Mouse (Mus musculus): ENCODE results near the gene Fgf15. TPM values are rescaled to one million over a fixed set of nuclear protein-coding genes. Genes with fewer than 3 reads are reported as not detected.

The Fgf15 gene
- polyA plus RNA-seq, 1 experiment = not detected

DNA sequence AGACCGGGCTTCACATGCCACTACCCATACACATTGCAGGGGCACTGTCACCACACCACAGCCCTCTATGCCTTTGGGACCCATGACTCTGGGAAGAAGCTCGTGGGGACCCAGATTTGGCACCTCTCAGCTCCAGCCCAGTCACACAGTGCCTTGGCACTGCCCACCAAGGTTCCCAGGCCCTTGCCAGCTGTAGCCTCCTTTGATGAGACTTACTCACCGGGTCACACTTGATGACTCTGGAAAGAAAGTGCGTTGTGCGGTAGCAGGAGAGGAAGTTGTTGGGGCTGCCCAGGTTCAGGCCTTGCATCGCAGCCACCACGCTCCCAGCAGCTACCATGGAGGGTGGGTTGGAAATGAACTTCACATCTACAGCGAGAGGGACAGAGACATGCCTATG is 37.5 kb downstream of the Fgf15 start:
- TF ChIP-seq TAL1 (IDR thresholded peaks at IDR 0.05; ENCODE audit: low read length) (no peak), GATA1 (IDR thresholded peaks at IDR 0.05; ENCODE audit: low read length) (no peak)
- Histone ChIP-seq H3K4me1 (ENCODE audit: control insufficient read depth) (no peaks in the 10 kb centered on the region), H3K27me3 (ENCODE audit: control insufficient read depth) (peaks cover 21% of the 10 kb centered on the region), H3K9me3 (ENCODE audit: control insufficient read depth, low read length) (no peaks in the 10 kb centered on the region), H3K36me3 (ENCODE audit: control insufficient read depth) (peaks cover 18% of the 10 kb centered on the region), H3K4me3 (replicated peaks) (no peak overlapping the region)

DNA sequence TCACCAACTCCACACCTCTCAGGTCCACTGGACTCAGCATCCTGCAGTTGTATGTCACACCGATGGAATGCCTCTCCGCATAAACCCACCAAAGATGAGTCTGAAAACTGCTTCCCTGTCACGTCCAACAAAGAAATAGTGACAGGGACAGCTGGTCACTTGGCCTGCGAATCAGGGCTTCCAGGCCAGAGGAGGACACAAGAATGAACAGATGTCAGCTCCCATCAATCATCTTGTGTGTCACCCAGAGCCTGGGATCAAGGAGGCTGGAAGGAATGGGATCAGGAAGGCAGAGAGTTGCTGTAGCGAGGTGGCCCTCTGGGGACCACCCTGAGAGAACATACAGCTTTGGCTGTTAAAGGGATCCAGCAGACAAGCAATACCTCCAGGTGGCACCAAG is 38.6 kb downstream of the Fgf15 start:
- peaks cover 32% of the 10 kb centered on the region for H3K27me3 ChIP-seq (ENCODE audit: control insufficient read depth)
- H3K9me3 ChIP-seq (ENCODE audit: control insufficient read depth, low read length) = no peaks in the 10 kb centered on the region
- peaks cover 9% of the 10 kb centered on the region; the same call in 1 of the 2 replicates for H3K36me3 ChIP-seq (ENCODE audit: control insufficient read depth)
- TF ChIP-seq GATA1 (IDR thresholded peaks at IDR 0.05; ENCODE audit: low read length) = no peak
- no peak for TF ChIP-seq TAL1 (IDR thresholded peaks at IDR 0.05; ENCODE audit: low read length)
- no peaks in the 10 kb centered on the region for H3K4me1 ChIP-seq (ENCODE audit: control insufficient read depth)
- no peak overlapping the region for H3K4me3 ChIP-seq (replicated peaks)

DNA sequence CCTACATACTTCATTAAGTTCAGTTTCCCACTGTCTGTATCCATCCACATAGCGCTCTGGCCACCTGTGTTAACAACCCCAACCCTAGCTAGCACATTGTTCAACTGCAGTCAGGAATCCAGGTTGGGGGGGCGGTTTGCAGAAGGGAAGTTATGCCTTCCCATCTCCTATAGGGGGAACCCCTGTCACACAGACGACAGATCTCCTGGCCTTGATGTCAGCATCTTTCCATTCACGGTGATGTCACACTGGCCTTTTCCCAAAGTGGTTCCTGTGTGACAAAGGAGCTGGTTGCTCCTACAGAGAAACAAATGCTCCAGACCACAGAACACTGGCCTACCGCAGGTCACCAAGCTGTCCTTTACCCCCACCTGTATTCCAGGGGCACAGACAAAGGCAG is 39.2 kb downstream of the Fgf15 start:
- no peaks in the 10 kb centered on the region for H3K9me3 ChIP-seq (ENCODE audit: control insufficient read depth, low read length)
- no peaks in the 10 kb centered on the region for H3K4me1 ChIP-seq (ENCODE audit: control insufficient read depth)
- no peak overlapping the region for H3K4me3 ChIP-seq (replicated peaks)
- no peak for TF ChIP-seq GATA1 (IDR thresholded peaks at IDR 0.05; ENCODE audit: low read length)
- no peak for TF ChIP-seq TAL1 (IDR thresholded peaks at IDR 0.05; ENCODE audit: low read length)
- peaks cover 39% of the 10 kb centered on the region for H3K27me3 ChIP-seq (ENCODE audit: control insufficient read depth)
- peaks cover 5% of the 10 kb centered on the region; the same call in 1 of the 2 replicates for H3K36me3 ChIP-seq (ENCODE audit: control insufficient read depth)

DNA sequence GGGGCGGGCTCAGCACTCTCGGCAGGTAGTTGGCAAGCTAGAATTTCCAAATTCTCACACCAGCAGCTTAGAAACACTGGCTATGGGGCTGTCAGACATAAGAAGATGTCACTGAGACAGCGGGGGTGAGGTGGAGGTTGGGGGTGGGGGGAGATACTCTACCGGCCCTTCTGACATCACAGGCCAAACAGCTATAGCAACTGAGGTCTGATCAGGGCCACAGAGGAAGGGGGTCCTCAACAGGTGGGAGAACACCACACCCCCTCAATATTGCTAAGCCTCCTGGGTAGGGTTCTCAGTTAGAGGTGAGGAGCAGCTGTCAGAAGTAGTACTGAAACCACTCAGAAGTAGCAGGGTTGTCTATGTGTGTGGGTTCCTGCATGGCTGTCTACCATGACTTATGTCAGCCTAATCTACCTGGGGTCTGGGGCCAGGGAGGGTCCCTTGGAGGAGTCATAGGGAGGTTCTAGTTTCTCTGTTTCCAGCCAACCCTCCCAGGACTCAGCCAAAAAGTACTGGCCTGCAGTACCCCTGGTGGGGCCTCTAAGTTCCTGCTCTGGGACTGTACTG is 40.1 kb downstream of the Fgf15 start:
- Histone ChIP-seq H3K36me3 (ENCODE audit: control insufficient read depth) (peaks cover 5% of the 10 kb centered on the region; the same call in 1 of the 2 replicates), H3K27me3 (ENCODE audit: control insufficient read depth) (peaks cover 47% of the 10 kb centered on the region), H3K4me1 (ENCODE audit: control insufficient read depth) (no peaks in the 10 kb centered on the region), H3K9me3 (ENCODE audit: control insufficient read depth, low read length) (no peaks in the 10 kb centered on the region; the same call in 1 of the 2 replicates), H3K4me3 (replicated peaks) (no peak overlapping the region)
- TF ChIP-seq TAL1 (IDR thresholded peaks at IDR 0.05; ENCODE audit: low read length) (no peak), GATA1 (IDR thresholded peaks at IDR 0.05; ENCODE audit: low read length) (no peak)

DNA sequence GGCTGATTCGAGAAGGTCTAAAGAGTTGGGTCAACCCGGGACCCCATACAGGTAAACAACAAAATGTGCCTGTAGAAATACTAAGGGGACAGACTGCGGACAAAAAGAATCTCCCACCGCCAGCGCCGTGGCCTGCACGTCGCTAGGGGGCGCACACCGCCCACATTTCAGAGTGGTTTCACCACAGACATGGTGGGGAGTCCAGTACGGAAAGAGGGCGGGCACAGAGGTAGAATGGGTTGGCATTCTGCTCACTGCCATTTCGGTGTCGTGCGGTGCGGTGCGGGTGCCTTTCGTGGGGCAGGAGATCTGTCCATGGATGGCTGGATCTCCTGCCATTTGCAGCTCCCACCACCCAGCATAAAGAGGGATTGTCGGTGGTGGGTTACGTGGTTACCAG is 41.2 kb downstream of the Fgf15 start:
- no peak for TF ChIP-seq GATA1 (IDR thresholded peaks at IDR 0.05; ENCODE audit: low read length)
- TF ChIP-seq TAL1 (IDR thresholded peaks at IDR 0.05; ENCODE audit: low read length) = no peak
- Histone ChIP-seq H3K4me3 (replicated peaks) (peak overlapping the region; percentile 46), H3K4me1 (ENCODE audit: control insufficient read depth) (no peaks in the 10 kb centered on the region)

DNA sequence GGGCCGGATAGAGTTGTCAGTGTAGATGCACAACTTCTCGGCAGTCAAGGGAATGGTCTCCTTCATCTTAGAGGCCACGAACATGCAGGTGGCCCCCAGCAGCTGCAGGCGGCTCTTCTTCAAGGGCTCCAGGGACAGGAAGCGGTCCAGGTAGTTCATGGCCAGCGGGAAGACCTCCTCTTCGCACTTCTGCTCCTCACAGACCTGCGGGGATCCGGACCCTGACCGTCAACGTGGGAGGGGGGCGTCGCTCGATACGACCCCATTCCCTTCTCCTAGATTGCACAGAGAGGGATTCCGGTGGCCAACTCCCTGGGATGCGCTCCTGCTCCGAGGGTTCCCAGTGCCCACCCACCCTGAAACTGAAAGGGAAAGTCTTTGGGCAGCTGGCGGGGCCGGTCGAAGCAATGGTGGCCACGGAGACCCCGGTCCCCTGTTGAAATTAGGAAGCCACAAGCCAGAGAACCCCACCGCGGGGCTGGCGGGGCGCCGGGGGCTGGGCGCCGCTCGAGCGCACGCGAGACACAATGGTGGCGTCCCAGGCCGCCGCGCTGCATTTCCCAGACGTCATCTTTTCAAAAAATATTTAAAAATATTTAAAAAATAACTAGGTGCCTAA is 41.7 kb downstream of the Fgf15 start:
- Histone ChIP-seq H3K4me1 (ENCODE audit: control insufficient read depth) (peaks cover 3% of the 10 kb centered on the region), H3K36me3 (ENCODE audit: control insufficient read depth) (peaks cover 3% of the 10 kb centered on the region; the same call in 1 of the 2 replicates), H3K9me3 (ENCODE audit: control insufficient read depth, low read length) (no peaks in the 10 kb centered on the region; the same call in 1 of the 2 replicates), H3K27me3 (ENCODE audit: control insufficient read depth) (peaks cover 63% of the 10 kb centered on the region), H3K4me3 (replicated peaks) (peak overlapping the region; percentile 57)
- TF ChIP-seq GATA1 (IDR thresholded peaks at IDR 0.05; ENCODE audit: low read length) = no peak
- TF ChIP-seq TAL1 (IDR thresholded peaks at IDR 0.05; ENCODE audit: low read length) = no peak

More for the DNA sequence above, 41.2 kb downstream of the Fgf15 start:
- no peaks in the 10 kb centered on the region; the same call in 1 of the 2 replicates for H3K9me3 ChIP-seq (ENCODE audit: control insufficient read depth, low read length)
- H3K36me3 ChIP-seq (ENCODE audit: control insufficient read depth) = peaks cover 4% of the 10 kb centered on the region; the same call in 1 of the 2 replicates
- H3K27me3 ChIP-seq (ENCODE audit: control insufficient read depth) = peaks cover 58% of the 10 kb centered on the region

DNA sequence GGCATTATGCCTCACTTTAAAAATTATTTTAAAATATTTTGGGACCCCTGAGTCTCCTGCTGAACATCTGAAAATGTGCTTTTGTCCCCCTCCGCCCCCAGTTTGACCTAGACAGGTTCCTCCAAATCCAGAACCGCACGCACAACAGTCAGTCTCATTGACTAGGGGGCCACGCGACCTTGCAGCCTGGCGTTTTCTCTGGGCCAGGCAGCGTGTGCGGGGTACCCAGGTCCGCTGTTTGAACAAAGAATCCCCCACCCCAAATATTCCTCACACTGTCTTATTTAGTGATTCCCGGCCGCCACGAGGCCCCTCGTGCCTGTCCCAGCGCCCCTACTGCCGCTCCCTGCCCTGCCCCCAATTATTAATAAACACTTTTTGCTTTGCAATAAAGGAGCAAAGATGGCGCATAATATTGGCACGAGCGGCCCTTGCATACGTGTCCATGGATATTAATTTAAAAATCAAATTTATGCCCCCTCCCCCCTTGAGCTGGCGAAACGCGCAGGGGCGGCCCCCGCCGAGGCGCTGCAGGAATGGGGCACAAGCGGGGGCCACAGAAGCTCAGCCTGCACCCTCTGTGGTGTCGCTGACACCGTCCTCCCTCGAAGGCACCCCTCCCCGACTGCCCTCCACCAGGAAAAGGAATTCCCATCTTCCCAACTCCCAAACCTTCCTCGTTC is 42.5 kb downstream of the Fgf15 start:
- Histone ChIP-seq H3K36me3 (ENCODE audit: control insufficient read depth) (peaks cover 2% of the 10 kb centered on the region; the same call in 1 of the 2 replicates), H3K4me3 (replicated peaks) (peak overlapping the region; percentile 57), H3K4me1 (ENCODE audit: control insufficient read depth) (peaks cover 5% of the 10 kb centered on the region), H3K9me3 (ENCODE audit: control insufficient read depth, low read length) (no peaks in the 10 kb centered on the region; the same call in 1 of the 2 replicates), H3K27me3 (ENCODE audit: control insufficient read depth) (peaks cover 71% of the 10 kb centered on the region)
- TF ChIP-seq GATA1 (IDR thresholded peaks at IDR 0.05; ENCODE audit: low read length) (no peak), TAL1 (IDR thresholded peaks at IDR 0.05; ENCODE audit: low read length) (no peak)

DNA sequence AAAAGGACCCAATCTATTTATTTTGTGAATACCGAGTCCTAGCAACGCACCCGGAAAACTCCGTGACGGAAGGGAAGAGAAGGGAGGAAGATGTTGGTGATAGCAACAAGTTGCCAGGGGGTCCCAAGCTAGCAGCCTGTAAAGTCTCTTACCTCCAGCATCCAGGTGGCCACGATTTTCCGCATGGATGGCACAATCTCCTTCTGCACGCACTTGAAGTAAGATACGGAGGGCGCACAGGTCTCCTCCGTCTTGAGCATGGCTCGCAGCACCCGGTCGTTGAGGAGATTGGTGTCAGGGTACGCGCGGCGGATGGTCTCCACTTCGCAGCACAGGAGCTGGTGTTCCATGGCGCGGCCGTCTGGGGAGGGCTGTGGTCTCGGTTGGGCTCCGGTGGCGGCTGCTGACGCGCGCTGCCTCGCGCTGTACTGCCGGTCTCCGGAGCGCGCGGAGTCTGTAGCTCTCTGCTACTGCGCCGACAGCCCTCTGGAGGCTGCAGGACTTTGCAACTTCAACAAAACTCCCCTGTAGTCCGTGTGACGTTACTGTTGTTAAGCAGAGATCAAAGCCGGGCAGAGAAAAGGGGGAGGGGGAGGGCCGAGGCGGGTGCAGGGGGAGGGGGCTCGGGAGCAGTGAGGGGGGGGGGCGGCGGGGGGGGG is 43.1 kb downstream of the Fgf15 start, which contains the start of gene Ccnd1:
Gene Ccnd1, minus strand, starts transcription at position 582 of the 659 bp plus-strand sequence.
- peaks cover 5% of the 10 kb centered on the region for H3K4me1 ChIP-seq (ENCODE audit: control insufficient read depth)
- peaks cover 76% of the 10 kb centered on the region for H3K27me3 ChIP-seq (ENCODE audit: control insufficient read depth)
- H3K4me3 ChIP-seq (replicated peaks) = peak within 1 kb of the TSS; percentile 57
- H3K9me3 ChIP-seq (ENCODE audit: control insufficient read depth, low read length) = no peaks in the 10 kb centered on the region; the same call in 1 of the 2 replicates
- H3K36me3 ChIP-seq (ENCODE audit: control insufficient read depth) = no peaks in the 10 kb centered on the region; the same call in 1 of the 2 replicates
- TF ChIP-seq TAL1 (IDR thresholded peaks at IDR 0.05; ENCODE audit: low read length) (no peak), GATA1 (IDR thresholded peaks at IDR 0.05; ENCODE audit: low read length) (no peak)
